Mouse (Mus musculus): ENCODE data around the gene Mettl7b.

DNA sequence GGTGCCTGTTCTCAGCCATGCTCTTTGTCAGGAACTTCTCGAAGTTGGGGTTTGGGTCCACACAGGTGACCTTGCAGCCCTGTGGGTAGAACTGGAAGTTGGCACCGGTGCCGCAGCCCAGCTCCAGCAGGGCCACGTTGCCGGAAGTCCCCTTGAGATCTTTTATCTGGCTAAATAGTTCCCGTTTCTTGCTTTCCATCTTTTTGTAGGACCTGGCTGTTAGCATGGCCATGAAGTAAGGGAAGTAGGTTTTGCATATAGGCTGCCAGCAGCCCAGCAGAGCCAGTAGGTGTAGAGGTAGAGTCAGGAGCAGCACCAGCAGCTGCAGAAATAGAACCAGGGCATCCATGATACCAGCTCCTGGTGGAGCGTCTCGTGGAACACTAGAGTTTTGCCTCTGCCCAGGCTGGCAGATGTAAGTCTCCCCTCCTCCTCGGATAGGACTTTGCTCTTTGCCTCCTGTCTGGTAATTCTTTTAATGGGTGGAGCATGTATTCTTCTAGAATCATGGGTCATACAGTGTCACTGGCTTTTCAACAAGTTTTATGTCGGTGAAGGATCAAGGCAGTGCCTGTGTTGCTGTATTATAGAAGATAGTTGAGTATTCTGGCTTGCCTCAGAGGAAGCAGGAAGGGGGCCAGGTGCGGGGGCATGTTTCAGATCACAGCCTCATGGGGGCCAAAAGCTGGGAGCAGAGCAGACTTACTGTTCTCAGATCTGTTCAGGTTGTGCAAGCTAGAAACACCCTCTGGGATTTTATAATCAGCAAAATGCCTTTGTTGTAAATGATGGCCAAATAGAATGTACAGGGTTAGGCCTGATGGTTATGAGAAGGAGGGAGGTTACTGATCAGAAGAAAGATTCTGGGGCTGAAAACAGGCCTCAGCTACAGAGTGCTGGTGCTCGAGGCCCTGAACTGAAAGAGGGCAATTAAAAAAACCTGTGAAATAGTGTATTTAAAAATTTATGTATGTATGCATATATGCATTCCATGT lies at the start of gene Mettl7b:
- TF ChIP-seq HCFC1 (IDR thresholded peaks at IDR 0.05; ENCODE audit: borderline replicate concordance, insufficient read depth, low read length) (no peak), MAFK (IDR thresholded peaks at IDR 0.05; ENCODE audit: insufficient read depth, low read depth, low read length) (no peak), ZC3H11A (IDR thresholded peaks at IDR 0.05; ENCODE audit: borderline replicate concordance, low read depth, low read length) (no peak)
